Comparison of ENCODE assay signal across 29 mouse cellular contexts in the genomic region with DNA sequence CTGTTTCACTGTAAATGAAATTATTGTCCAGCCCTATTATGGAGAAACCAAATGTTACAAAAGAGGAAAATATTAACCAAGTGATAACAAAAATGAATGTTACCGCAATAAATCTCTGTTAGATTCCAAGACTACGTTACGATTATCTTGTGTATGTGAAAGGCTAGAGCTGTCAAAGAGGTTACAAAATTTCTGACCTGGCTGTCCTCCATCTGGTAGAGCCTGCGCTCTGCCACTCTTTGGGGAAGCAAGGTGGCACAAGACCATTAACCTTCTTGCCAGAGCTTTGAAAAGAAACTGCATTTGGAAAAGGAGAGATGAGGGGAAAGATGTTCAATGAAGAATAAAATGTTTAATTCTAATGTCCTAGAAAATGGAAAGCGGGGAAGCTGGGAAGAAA.
DNase-seq lines count a peak whose midpoint lies in the region; ATAC-seq and TF ChIP-seq lines count a peak whose summit lies in the region.
"Had no signal": no experiment of that assay in that cellular context is flagged by ENCODE, and none has a peak within 500 bp of the region (broad histone marks: within the 10 kb centered on the region; RNA-seq: fewer than 3 reads in every experiment).

No protein-coding gene starts in this region.

- H3K27me3 ChIP-seq in intestine, embryonic 15.5 days (replicated peaks), result no peaks in the 10 kb centered on the region
- H3K27me3 ChIP-seq in intestine, postnatal 0 days (replicated peaks; ENCODE audit: control insufficient read depth, insufficient read depth, low read length), result no peaks in the 10 kb centered on the region
- H3K27me3 ChIP-seq in intestine, embryonic 16.5 days (replicated peaks; ENCODE audit: control insufficient read depth, insufficient read depth, low read length), result no peaks in the 10 kb centered on the region
- H3K27me3 ChIP-seq: CH12.LX; embryonic facial prominence, embryonic 13.5 days; forebrain, embryonic 12.5 days; forebrain, embryonic 15.5 days; heart, embryonic 13.5 days; hindbrain, embryonic 13.5 days had no signal

- peak; percentile 48 for DNase-seq in adrenal gland, postnatal 10 days
- no peak for DNase-seq in adrenal gland, postnatal 4 days (ENCODE audit: low spot score in 2 of 2)
- DNase-seq in adipocyte (ENCODE audit: low spot score), result peak; percentile 46
- no peak for DNase-seq in thymus, postnatal 36 days
- DNase-seq: B cell, adult 2 months; cerebellum, adult 11-12 months; cerebellum, adult 8-10 months; cerebellum, postnatal 10 days; cerebellum, postnatal 36 days; embryo, embryonic 11 days; gastrocnemius, postnatal 25 days; heart, adult 2 months; kidney, adult 18-20 months had no signal

- H3K9ac ChIP-seq in intestine, embryonic 15.5 days, result no peak overlapping the region
- no peak overlapping the region for H3K9ac ChIP-seq in intestine, postnatal 0 days (ENCODE audit: low read depth, low read length)
- no peak overlapping the region for H3K9ac ChIP-seq in intestine, embryonic 16.5 days (ENCODE audit: low read depth, low read length)
- H3K9ac ChIP-seq: embryonic facial prominence, embryonic 13.5 days; forebrain, embryonic 12.5 days; forebrain, embryonic 15.5 days; heart, embryonic 13.5 days; hindbrain, embryonic 13.5 days had no signal

- H3K4me1 ChIP-seq in intestine, embryonic 15.5 days (replicated peaks), result no peaks in the 10 kb centered on the region
- H3K4me1 ChIP-seq in intestine, postnatal 0 days (replicated peaks; ENCODE audit: control insufficient read depth, insufficient read depth, low read length), result no peaks in the 10 kb centered on the region
- H3K4me1 ChIP-seq in intestine, embryonic 16.5 days (ENCODE audit: control insufficient read depth, insufficient read depth, low read length), result 0 out of 2 replicates have a peak, but pooled peaks cover 2% of the 10 kb centered on the region
- H3K4me1 ChIP-seq: embryonic facial prominence, embryonic 10.5 days; embryonic facial prominence, embryonic 13.5 days; forebrain, embryonic 12.5 days; forebrain, embryonic 15.5 days; heart, embryonic 10.5 days; heart, embryonic 13.5 days had no signal

- TF ChIP-seq CTCF in intestine, postnatal 0 days (IDR thresholded peaks at IDR 0.05; ENCODE audit: low read depth), result no peak

- ATAC-seq in intestine, embryonic 15.5 days, result peak; percentile 33; the same call in 1 of the 2 replicates
- ATAC-seq in intestine, postnatal 0 days, result no peak
- ATAC-seq in intestine, embryonic 16.5 days, result peak; percentile 45; the same call in 1 of the 2 replicates
- ATAC-seq: forebrain, embryonic 15.5 days; inflammation-experienced regulatory T-cells, adult 6 months; Patski had no signal

- no peaks in the 10 kb centered on the region for H3K36me3 ChIP-seq in intestine, embryonic 15.5 days
- no peaks in the 10 kb centered on the region for H3K36me3 ChIP-seq in intestine, postnatal 0 days (ENCODE audit: control insufficient read depth, insufficient read depth)
- no peaks in the 10 kb centered on the region for H3K36me3 ChIP-seq in intestine, embryonic 16.5 days (ENCODE audit: control insufficient read depth, insufficient read depth, low read length)
- H3K36me3 ChIP-seq: embryonic facial prominence, embryonic 10.5 days; embryonic facial prominence, embryonic 13.5 days; forebrain, embryonic 12.5 days; forebrain, embryonic 15.5 days; G1E; heart, embryonic 10.5 days; heart, embryonic 13.5 days; hindbrain, embryonic 13.5 days had no signal

- H3K4me2 ChIP-seq in intestine, embryonic 15.5 days (replicated peaks), result no peak overlapping the region
- no peak overlapping the region for H3K4me2 ChIP-seq in intestine, postnatal 0 days (replicated peaks; ENCODE audit: low read depth)
- H3K4me2 ChIP-seq in intestine, embryonic 16.5 days (ENCODE audit: low read depth, low read length), result no peak overlapping the region
- H3K4me2 ChIP-seq: embryonic facial prominence, embryonic 13.5 days; forebrain, embryonic 12.5 days; forebrain, embryonic 15.5 days; heart, embryonic 13.5 days; hindbrain, embryonic 13.5 days had no signal

- H3K27ac ChIP-seq in intestine, embryonic 15.5 days, result no peak overlapping the region
- H3K27ac ChIP-seq in intestine, postnatal 0 days (ENCODE audit: low read depth, low read length), result no peak overlapping the region
- H3K27ac ChIP-seq in intestine, embryonic 16.5 days (ENCODE audit: low read length), result no peak overlapping the region
- H3K27ac ChIP-seq: embryonic facial prominence, embryonic 10.5 days; embryonic facial prominence, embryonic 13.5 days; forebrain, embryonic 12.5 days; forebrain, embryonic 15.5 days; heart, adult 2 months; heart, embryonic 10.5 days; heart, embryonic 13.5 days; hindbrain, postnatal 0 days had no signal

- WGBS in intestine, embryonic 15.5 days, result 70% methylated on average over 5 of the region's 5 CpGs
- WGBS in intestine, postnatal 0 days, result 57% methylated on average over 5 of the region's 5 CpGs
- 66% methylated on average over 5 of the region's 5 CpGs for WGBS in intestine, embryonic 16.5 days

- no peaks in the 10 kb centered on the region for H3K9me3 ChIP-seq in intestine, embryonic 15.5 days
- H3K9me3 ChIP-seq in intestine, postnatal 0 days (ENCODE audit: control insufficient read depth), result no peaks in the 10 kb centered on the region
- H3K9me3 ChIP-seq in intestine, embryonic 16.5 days (ENCODE audit: control insufficient read depth, low read length), result no peaks in the 10 kb centered on the region
- H3K9me3 ChIP-seq: embryonic facial prominence, embryonic 10.5 days; embryonic facial prominence, embryonic 13.5 days; forebrain, embryonic 12.5 days; forebrain, embryonic 15.5 days; G1E; heart, embryonic 10.5 days; heart, embryonic 13.5 days; hindbrain, embryonic 13.5 days had no signal

- H3K4me3 ChIP-seq in intestine, embryonic 15.5 days (replicated peaks), result no peak overlapping the region
- no peak overlapping the region for H3K4me3 ChIP-seq in intestine, postnatal 0 days (ENCODE audit: low read depth, low read length)
- H3K4me3 ChIP-seq in intestine, embryonic 16.5 days (ENCODE audit: low read length), result no peak overlapping the region
- H3K4me3 ChIP-seq: embryonic facial prominence, embryonic 10.5 days; embryonic facial prominence, embryonic 13.5 days; erythroblast, embryonic 14.5 days; forebrain, embryonic 12.5 days; forebrain, embryonic 15.5 days; heart, adult 2 months; heart, embryonic 10.5 days; heart, embryonic 13.5 days; hindbrain, embryonic 13.5 days had no signal

Comparison
In these comparisons a context has a peak if more than half of its experiments do, and no peak if none do; other contexts are left out.
1. DNase-seq: peak in adrenal gland, postnatal 10 days (single experiment) and adipocyte (single experiment); none in adrenal gland, postnatal 4 days (0 of 2) and thymus, postnatal 36 days (0 of 2).